Mouse (Mus musculus) right cerebral cortex, adult 18-20 months (tissue): ENCODE measurements at regions not wholly inside any gene's neighbourhood (a gene's known extent, or its start where the extent isn't known, plus 50 kb on each side); places are given as distances from the start of the nearest gene placed in this dataset.

ENCODE experiments used
- DNase-seq: peaks from one replicate; pipeline ENCODE4 v3.0.0; 2022; ENCODE audit warnings: mixed read lengths

- peak; percentile 7 for DNase-seq
Observed at GRCm38 (mm10) chr9:27702140-27702539, 88.4 kb upstream of the Opcml start.

- no peak for DNase-seq
Observed at GRCm38 (mm10) chr9:27704001-27704400, 86.6 kb upstream of the Opcml start.

GRCm38 (mm10) chr9:27723840-27724408, 66.7 kb upstream of the Opcml start:
- no peak for DNase-seq

- peak; percentile 63 for DNase-seq
Observed at GRCm38 (mm10) chr9:27724576-27724975, 66.0 kb upstream of the Opcml start.

DNA sequence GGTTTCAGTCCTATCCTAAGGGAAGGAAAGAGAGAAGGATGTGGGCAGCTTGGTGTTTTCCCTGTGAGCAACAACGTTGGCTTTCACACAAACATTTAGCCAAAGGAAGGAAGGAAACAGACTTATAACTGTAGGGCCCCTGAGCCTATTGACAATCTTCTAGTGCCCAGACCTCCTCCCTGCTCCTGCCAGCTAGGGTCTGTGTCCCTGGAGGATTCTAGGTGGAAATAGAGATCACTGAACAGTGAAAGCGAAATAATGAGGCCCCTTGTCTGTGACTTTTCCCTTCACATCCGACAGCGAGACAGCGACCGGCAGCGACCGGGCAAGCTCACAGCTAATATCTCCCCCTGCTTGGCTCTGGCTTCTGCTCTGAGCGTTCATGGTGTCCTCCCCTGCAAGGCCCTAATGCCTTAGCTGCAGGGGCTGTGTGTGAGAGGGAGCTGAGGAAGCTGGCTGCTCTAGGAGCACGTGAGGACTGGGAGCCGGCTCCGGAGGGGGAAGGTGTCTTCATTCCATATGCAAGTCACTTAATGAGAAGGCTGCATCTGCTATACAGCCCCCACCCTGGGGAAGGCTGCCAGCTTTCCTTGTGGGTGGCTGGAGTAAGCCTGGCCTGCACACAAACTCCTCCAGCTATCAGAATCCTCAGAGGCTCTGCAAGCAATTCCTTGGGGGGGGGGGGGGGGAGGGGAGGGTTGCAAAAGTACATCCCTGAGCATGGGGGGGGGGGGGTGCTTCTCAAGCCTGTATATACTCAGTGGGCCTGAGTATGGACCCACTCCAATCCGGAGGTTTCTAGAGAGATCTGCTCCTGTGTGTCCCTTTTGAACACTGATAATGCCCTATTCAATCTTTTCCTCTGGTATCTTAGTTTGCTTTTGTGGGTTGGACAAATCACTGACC, 61.7 kb upstream of the Opcml start:
- peak; percentile 88 for DNase-seq

DNA sequence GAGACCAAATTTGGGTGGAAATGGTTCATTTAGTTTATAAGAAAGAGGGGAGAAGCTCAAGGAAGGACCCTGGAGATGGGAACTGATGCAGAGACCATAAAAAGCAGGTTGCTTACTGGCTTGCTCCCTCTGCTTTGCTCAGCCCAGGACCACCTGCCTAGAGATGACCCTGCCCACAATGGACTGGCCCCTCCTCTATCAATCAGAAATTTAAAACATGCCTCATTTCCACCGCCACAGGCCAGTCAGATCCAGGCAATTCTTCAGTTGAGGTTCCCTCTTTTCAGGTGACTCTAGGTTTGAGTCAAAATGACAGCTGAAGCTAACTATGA, 61.1 kb upstream of the Opcml start:
- no peak for DNase-seq

DNA sequence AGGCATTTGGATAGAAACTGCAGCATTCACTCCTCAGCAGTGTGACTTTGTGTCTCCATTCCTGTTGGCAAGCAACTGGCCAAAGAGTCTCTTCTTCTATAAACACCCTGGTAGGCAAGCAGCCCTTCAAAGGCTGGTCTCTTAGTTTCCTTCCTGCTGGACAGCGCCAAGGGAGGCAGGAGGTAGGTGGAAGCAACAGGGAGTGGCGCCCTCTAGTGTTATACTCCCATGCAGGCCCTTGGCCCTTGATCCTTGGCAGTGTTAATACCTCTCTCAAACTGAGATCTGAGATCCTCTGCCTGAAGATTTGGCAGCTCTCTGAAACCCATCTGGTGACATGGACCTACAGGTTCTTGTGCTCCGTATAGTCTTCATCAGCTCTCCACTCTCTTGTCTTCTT, 51.3 kb upstream of the Opcml start:
- DNase-seq: no peak
